Mouse (Mus musculus) small intestine, adult 2 months (tissue): ENCODE data around the gene Olfr215.

Source experiments
- CTCF ChIP-seq: fragments of 200-500 bp; IDR thresholded peaks from 2 replicates; pipeline ENCODE4 v1.5.1; 2012; ENCODE audit warnings: low read depth, mild to moderate bottlenecking, control low read depth, inconsistent platforms, low read length, moderate library complexity, mixed read lengths; ENCODE audit not compliant: insufficient replicate concordance, insufficient read length; ENCODE audit errors: extremely low read depth
- POLR2A ChIP-seq: fragments of 200-500 bp; IDR thresholded peaks from 2 replicates; pipeline ENCODE4 v1.6.1; 2012; ENCODE audit warnings: low read depth, mild to moderate bottlenecking, control low read depth, inconsistent platforms, low read length, moderate library complexity

DNA sequence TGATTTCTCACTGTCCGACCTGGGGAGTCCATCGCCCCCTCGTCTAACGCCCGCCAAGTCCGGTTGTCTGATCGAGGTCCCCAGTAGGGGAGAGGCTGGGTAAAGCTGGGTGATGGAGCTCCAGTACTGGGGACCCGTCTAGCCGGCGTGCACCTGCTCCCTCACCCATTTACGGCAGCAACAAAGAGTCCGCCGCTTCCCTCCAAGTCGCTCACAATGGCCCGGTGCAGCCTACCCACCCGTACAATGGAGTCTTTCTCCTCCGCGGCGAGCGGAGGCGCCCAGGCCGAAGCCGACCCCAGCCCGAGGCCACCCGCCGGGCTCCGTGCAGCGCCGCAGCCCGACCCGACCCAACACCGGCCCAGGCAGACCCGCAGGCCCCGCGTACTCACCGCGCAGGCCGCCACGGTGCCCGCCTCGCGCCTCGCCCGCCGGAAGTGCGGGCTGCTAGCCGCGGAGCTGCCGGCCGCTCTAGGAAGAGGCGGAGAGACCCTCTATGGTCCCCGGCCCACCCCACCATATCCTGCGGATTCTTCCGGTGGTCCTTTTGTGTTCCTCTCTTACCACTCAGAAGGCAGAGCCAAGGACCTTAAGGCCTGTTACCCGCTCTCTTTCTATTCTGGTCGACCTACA is 44.7 kb upstream of the Olfr215 start, which contains the start of gene Zfp422:
- TF ChIP-seq POLR2A (peak; percentile 37; the same call in 1 of the 2 replicates), CTCF (no peak)
